Comparison of ENCODE assay signal across 8 mouse cellular contexts in the genomic region with DNA sequence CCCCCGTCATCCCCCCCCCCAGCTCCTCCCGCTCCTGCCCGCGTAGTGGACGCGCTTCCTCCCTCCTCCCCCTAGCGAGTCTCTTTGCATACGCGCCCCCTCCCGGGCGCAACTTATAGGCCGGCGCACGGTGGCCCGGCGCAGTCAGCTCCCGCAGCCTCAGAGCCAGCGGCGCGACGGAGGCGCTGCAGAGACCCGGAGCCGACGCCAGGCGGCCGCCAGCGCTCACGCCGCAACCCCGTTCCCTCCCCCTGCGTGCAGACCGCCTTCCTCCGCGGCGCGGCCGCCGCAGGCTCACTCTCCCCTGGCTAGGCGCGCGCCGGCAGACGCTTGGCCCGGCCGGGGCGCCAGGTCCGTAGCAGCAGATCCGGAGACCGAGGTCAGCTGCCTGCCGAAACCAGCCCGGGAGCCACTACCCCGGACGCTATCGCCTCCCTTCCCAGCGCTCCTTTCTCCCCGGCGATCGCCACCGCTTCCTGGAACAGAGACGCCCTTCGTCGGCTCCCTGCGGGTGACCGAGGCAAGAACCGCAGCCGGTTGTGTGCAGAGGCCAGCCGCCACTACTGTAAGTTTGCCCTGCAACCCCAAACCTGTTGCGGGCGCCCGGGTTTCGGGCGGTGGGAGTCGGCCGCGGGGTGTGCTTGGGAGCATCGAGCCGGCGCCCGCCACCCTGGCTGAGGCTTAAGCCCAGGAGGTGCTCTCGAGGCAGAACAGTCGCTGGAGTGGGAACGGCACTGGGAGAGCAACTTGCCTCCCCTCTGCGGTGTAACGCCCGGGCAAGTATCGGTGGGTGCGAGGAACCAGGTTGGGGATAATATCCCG. TPM values are rescaled to one million over a fixed set of nuclear protein-coding genes. Genes with fewer than 3 reads are reported as not detected.
A peak's percentile ranks its signal among the peaks of the same experiment; 100 is the strongest.
DNase-seq lines count a peak whose midpoint lies in the region; ATAC-seq lines count a peak whose summit lies in the region.

A gene (plus strand): TSS at position 141 of the 822 bp plus-strand sequence.

- intact Hi-C loops in gastrocnemius, postnatal 14 days (cut with DNase I; ENCODE audit: low total_unique reads): loop anchor here (5.0 to 10.0 kb wide), 2 partner anchors 361 to 604 kb away; no protein-coding TSS in a partner anchor
- intact Hi-C loops in left cerebral cortex, postnatal 10 days (cut with DNase I): loop anchor here (5.0 kb wide), 2 partner anchors 321 to 391 kb away; no protein-coding TSS in a partner anchor

- ATAC-seq in megakaryocyte progenitor cell, adult 5-6 weeks (replicated peaks; ENCODE audit: poor library complexity): peak; percentile 80

- peak; percentile 90 to 93 for DNase-seq in adrenal gland, adult 18-20 months (ENCODE audit: low spot score in 2 of 2)
- DNase-seq in embryo, embryonic 10 days (ENCODE audit: low spot score): peak; percentile 95
- peak; percentile 91 for DNase-seq in gastrocnemius, postnatal 14 days
- DNase-seq in induced T-regulatory cell, adult 2 months (ENCODE audit: low read depth): peak; percentile 94
- DNase-seq in left cerebral cortex, postnatal 10 days (ENCODE audit: extremely low spot score in 1 of 2, low spot score in 2 of 2): peak; percentile 86 to 95
- peak; percentile 93 for DNase-seq in right cerebral cortex, postnatal 25 days
- DNase-seq in urinary bladder, postnatal 36 days (ENCODE audit: low spot score in 2 of 2): peak; percentile 80 to 89

RNA-seq across cellular contexts. Expression of the gene that starts here (rescaled TPM):
- total RNA-seq in adrenal gland, adult 18-20 months (2021): 10 to 100 TPM in 1 of 2 experiments, 1 to 10 TPM in 1; 6.2 to 10.6 TPM
- total RNA-seq in gastrocnemius, postnatal 14 days (2021): 1 to 10 TPM; 3.2 to 3.6 TPM
- 100 to 1,000 TPM; 492 to 530 TPM for total RNA-seq in left cerebral cortex, postnatal 10 days (2021)
- total RNA-seq in megakaryocyte progenitor cell, adult 5-6 weeks (2015): 2.5 and 3.1 TPM in 2 replicates
- total RNA-seq in megakaryocyte progenitor cell, adult 5-6 weeks (2017): 2.6 and 4.0 TPM in 2 replicates

Comparison
In these comparisons a context has a peak if more than half of its experiments do, and no peak if none do; other contexts are left out.
1. Peak in every context shown above with its lines: DNase-seq and ATAC-seq.
2. RNA of the gene that starts here (total RNA-seq): 492 to 530 TPM in left cerebral cortex, postnatal 10 days; 6.2 to 10.6 TPM in adrenal gland, adult 18-20 months, 2.5 to 4.0 TPM in megakaryocyte progenitor cell, adult 5-6 weeks and 3.2 to 3.6 TPM in gastrocnemius, postnatal 14 days; every median in the first group is over 10 times any median in the second.